Mouse (Mus musculus) adrenal gland, postnatal 36 days (tissue): ENCODE results near the gene Sdk1. TPM values are rescaled to one million over a fixed set of nuclear protein-coding genes. Genes with fewer than 3 reads are reported as not detected.
A peak's percentile ranks its signal among the peaks of the same experiment; 100 is the strongest.
"Not testable (repeated sequence)": the region's sequence is repeated elsewhere in the genome, so short reads cannot be mapped to it uniquely, and the experiment has no call there.

Source experiments
- DNase-seq, 2 experiments: peaks; one replicate each; pipeline ENCODE4 v3.0.0; 2021; ENCODE audit warnings: mixed read lengths in 1 of 2
- total RNA-seq, 2 experiments: library from RNA; stranded (reverse); gene quantifications; 2 replicates each; pipeline ENCODE4 v1.2.3; 2021

The Sdk1 gene
- total RNA-seq, 2 experiments from 2014 or later: 11.4 to 24.0 TPM

DNA sequence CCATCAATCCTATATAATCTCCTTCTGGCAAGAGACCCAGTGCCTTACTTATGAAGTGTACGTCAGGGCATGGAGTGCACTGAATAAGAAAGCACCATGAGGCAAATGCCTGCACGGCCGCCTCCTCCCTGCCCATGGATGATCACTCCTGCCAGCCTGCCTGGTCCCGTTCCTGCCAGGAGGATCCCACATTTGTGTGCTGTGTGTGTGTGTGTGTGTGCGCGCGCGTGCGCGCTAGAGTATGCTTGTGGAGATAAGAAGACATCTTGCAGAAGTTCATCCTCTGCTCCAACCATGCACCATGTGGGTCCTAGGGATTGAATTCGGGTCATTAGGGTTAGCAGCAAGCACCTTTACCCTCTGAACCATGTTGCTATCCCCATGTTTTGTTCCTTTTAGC lies 395.1 kb downstream of the Sdk1 start:
- DNase-seq: no peak

DNA sequence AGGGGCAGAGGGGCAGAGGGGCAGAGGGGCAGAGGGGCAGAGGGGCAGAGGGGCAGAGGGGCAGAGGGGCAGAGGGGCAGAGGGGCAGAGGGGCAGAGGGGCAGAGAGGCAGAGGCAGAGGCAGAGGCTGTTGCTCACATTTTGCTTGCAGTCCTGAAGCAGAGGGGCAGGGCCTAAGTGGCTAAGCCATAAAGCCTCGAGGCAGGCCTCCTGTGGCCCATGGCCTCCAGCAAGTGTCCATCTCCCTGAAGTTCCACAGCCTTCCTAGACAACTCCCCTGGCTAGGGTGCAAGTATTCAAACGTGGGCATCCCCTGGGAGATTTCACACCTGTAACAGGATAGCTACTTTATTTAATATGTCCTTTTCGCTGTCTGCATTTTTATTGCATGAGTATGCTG lies 395.8 kb downstream of the Sdk1 start:
- DNase-seq: not testable (repeated sequence)

- DNase-seq: no peak
Observed at GRCm38 (mm10) chr5:141645671-141646070, 404.4 kb downstream of the Sdk1 start.

DNA sequence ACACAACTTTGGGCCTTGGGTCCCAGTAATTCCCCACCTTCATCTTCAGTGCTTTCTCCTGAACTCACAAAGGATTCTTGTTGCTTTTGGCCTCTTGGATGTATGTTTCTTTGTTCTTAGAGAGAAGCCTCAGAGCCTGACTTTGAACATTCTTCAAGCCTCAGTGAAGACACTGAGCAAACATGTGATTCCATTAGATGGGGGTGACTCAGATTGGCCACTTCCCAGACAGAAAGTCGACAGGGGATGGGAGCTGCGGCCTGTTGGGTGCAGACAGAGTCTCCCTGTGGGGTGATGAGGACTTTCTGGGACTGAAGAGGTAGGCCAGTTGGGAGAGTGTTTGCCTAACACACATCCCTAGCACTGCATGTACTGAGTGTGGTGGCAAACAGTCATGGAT lies 405.3 kb downstream of the Sdk1 start:
- DNase-seq: no peak

GRCm38 (mm10) chr5:141649831-141650375 lies 408.6 kb downstream of the Sdk1 start:
- DNase-seq: no peak

DNA sequence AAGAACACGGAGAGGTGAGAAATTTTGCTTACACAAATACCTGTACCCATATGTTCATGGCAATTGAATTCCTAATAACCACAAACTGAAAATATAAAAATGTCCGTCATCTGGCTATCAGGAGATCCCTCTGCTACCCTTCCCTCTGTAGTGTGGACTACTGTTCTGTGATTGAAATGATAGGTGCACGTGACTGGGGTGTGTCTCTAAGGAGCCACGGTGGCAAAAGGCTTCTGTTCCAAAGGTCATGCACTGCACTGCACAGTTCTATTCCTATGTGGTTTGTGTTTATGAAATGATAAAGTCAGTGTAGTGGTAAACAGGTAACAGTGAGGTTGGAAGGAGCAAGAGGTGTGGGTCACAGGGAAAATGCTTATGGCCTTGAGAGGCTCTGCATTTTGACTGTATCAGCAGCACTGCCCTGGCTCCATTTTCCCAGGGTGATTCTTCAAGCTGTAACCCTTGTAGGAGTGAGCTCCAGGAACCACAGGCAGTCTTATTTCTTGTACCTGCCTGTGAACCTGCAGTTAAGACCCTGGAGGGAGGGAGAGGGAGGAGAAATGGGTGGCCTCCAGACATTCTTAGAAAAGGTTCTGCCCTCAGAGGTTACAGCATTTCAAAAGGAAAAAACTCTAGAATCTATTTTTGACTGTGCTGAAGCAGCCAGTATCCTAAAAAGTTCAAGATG lies 410.5 kb downstream of the Sdk1 start:
- no peak for DNase-seq

- peak; percentile 30 to 56 for DNase-seq
Observed at GRCm38 (mm10) chr5:141676371-141676770, 435.1 kb downstream of the Sdk1 start.

DNA sequence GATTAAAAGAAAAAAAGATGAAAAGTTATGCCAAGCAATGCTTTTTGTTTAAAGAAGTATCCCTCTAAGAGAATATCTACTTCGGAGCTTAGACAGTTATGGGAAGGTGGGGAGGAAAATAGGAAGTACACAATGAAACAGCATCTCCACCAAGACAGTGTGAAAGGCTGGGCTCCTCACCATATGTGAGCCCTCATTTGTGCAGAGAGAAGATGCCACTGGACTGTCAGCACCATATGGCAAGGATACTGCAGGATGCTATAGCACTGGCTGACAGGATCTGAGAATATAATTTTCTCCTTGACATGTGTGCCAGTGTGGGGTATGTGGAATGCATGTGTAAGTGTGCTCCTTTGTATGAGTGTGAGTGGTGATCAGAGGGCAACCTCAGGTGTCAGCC lies 435.7 kb downstream of the Sdk1 start:
- no peak for DNase-seq

GRCm38 (mm10) chr5:141677841-141678240 lies 436.6 kb downstream of the Sdk1 start:
- DNase-seq: peak; percentile 53 to 61

DNA sequence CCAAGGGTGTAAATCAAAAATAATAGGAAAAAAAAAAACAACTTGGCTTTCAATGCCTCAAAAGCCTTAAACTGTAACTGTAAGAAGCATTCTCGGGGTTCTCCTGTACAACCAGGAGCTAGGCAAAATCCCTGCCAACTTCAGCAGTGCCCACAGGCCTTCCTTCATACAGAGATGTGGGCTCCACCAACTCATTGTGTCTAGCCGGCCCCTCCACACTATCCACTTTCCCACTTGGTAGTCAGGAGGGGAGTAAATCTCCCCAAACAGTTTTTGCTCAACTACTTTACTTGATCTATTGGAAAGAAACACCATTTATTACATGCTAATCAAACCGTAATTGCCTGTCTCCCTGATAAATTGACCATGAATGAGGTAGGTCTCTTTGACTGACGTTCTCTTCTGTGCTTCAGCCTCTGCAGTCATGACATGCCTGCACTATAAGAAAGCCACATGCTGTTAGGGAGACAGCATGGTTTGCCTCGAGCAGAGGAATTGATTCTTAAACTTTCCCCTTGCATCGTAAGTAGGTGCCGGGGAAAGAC lies 445.7 kb downstream of the Sdk1 start:
- no peak for DNase-seq

- DNase-seq: no peak
Observed at GRCm38 (mm10) chr5:141689442-141690105, 448.3 kb downstream of the Sdk1 start.

GRCm38 (mm10) chr5:141691482-141691975 lies 450.2 kb downstream of the Sdk1 start:
- DNase-seq: peak; percentile 64 to 78

GRCm38 (mm10) chr5:141693716-141694115 lies 452.4 kb downstream of the Sdk1 start:
- no peak for DNase-seq

DNA sequence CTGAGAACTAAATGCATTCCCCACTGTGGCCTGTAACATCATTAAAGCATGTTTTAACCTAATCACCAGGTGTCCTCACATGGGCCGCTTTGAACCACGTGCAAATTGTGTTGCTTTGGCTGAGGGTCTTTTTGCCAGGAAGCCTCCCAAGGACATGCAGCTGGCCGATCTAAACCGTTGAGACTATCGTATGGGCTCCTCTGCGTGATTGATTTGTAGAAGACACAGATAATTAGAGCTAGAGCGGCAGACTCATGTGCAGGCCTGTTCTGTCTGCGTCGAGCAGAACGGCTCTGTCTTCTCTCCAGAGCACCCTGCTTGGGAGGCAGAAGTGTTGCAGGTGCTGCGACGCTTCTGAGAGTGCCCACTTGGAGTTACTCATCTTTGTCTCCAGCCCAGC lies 453.6 kb downstream of the Sdk1 start:
- no peak for DNase-seq

DNA sequence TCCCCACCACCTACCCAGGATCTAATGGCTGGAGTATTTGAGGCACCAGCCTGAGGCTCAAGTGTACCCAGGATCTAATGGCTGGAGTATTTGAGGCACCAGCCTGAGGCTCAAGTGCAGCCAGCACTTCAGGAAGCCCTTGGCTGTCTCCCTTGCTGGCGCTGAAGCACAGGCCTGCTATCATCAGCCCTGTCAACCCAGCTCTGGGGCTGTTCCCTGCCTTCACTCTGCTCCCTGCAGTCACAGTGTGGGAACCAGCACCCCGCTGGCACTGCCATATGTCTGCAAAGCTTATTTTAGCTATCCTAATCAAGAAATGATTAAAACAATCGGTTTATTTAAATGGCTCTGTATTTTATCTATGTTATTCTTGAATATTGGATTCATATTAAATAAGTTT lies 457.1 kb downstream of the Sdk1 start:
- DNase-seq: no peak

DNA sequence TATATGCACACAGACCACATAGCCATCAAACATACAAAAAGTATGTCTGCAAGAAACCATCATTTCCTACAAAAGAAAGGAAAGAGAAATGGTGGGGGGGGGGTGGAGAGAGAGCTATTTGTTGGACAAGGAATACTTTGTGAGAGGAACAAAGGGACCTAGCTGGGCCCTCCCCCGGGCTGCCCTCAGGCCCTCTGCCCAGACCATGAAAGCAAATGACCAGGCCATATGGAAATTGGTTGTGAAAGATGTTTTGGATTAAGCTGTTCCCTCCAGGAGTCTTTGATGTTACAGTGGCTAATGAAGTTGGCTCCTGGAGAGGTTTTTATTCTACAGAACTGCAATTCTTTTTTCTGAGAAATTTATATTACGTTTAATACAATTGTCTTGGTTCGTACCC lies 479.5 kb downstream of the Sdk1 start:
- no peak for DNase-seq

DNA sequence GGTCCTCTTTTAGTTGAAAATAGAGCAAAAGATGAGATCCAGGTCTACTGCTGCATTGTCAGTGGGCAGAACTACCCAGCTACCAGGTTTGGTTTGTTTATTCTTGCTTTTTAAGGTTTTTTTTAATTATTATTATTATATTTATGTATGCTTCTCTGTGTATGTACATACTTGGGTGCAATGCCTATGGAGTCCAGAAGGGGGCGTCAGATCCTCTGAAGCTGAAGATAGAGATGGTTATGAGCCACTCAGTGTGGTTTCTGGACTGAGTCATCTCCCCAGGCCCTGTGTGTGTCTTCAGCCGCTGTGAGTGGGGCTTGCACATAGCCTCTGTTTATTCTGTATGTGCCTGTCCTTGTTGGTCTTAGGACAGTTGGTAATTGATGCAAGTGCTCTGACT lies 486.7 kb downstream of the Sdk1 start:
- DNase-seq: peak; percentile 32 to 40

DNA sequence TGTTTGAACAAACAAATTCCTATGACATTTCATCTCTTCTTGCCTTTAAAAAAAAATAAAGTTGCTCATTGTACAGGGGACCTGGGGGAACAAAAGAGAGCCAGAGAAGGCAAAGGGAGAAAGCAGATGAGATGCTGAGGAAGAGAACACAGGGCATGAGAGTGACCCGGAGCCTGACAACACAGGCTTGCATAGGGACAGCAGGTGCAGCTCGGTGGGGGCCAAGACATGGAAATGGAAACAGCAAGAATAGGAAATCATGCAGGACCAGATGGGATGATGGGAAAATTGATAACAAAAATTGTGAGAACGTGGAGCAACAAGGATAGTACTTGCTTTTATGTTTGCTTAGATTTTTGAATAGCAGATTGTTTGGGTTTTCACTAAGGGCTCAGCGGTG lies 488.7 kb downstream of the Sdk1 start:
- no peak for DNase-seq

- no peak for DNase-seq
Observed at GRCm38 (mm10) chr5:141738725-141739124, 497.4 kb downstream of the Sdk1 start.

- DNase-seq: no peak
Observed at GRCm38 (mm10) chr5:141748793-141749192, 507.5 kb downstream of the Sdk1 start.

- peak in 1 of 2 experiments; percentile 4 for DNase-seq
Observed at GRCm38 (mm10) chr5:141754278-141754677, 513.0 kb downstream of the Sdk1 start.

GRCm38 (mm10) chr5:141758885-141759284 lies 517.6 kb downstream of the Sdk1 start:
- DNase-seq: peak; percentile 7 to 27

DNA sequence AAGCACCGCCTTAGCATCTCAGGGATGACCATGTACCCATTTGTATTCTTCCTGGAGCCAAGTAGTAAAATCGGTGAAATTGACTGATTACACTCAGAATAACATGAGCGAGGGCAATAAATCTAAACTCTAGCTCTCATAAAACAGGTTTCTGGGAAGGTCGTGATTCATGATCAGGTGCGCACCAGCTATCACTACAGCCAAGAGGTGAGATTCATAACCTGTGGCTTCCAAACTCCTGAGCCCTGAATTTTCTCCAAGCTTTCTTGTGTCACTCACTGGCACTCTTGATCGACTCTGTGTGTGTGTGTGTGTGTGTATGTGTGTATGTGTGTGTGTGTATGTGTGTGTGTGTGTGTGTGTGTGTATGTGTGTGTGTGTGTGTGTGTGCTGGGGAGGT lies 522.8 kb downstream of the Sdk1 start:
- DNase-seq: no peak
